Mouse (Mus musculus) testis, adult 10 weeks (tissue): Measurements from ENCODE around the gene Slc9a6. TPM values are rescaled to one million over a fixed set of nuclear protein-coding genes. Genes with fewer than 3 reads are reported as not detected.

Source experiments
- polyA plus RNA-seq: library from polyadenylated mRNA; stranded (reverse); fragments of 350-450 nt; fragmentation: Illumina TruSeq; extraction: RNeasy Lipid Tissue Mini Kit (QIAGEN cat#74804); gene quantifications from one replicate; pipeline ENCODE4 v1.2.3, GENCODE M21; 2014; ENCODE audit warnings: low read depth, low replicate concordance

Gene Slc9a6
- 7.5 TPM for polyA plus RNA-seq

DNA sequence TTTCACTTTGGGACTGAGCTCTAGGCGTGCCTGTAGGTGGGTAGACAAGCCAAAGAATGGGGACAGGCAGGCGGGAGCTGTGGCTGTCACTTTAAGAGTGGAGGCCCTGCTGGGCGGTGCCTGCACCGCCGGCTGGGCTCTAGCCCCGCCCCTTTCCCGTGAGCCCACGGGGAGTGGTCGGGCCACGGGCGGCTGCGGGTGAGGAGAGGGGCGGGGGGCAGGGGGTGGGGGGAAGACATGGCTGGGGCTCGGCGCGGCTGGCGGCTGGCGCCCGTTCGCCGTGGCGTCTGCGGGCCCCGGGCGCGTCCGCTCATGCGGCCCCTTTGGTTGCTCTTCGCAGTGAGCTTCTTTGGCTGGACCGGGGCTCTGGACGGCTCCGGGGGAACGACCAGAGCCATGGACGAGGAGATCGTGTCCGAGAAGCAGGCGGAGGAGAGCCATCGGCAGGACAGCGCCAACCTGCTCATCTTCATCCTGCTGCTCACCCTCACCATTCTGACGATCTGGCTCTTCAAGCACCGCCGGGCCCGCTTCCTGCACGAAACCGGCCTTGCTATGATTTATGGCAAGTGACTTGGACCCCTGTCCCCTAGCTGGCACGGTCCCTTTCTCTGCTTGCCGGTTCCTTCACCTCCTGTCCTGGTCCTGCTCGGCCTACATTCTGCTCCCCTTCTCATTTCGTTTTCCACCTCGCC, at the start of gene Slc9a6:
Gene Slc9a6, plus strand, starts transcription at position 135 of the 695 bp plus-strand sequence.

DNA sequence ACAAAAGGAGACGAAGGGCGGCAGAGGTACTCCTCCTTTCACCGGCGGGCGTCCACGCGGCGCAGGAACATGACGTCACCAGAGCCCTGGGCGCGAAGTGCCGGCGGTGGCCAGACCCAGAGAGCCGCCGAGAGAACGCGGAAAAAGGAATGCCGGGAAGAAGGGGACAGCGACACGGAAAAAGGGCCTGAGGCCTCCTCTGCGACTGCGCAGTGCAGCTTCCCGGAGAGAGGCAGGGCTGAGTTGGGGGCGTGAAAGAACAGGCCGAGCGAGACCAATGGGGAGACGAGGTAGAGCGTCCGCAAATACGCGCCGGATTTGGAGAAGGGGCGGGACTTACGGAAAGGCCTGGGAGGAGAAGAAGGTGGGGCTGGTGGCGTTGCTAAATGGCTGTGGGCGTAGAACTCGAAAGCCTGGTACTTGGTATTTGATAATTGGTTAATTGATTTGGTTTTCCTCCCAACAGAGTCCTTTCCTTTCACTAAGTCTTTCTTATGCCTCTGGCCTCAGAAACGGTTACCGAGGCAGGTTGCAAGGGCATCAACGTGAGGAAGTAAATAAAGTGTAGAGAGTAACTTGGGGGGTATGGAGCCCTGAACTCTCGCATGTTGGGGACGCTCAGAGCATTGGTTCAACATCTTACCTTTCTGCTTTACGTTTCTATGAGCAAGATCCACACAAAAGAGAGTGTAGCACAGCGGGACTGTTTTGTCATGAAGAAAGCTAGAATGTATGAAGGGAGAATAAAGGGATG, 11.5 kb upstream of the Slc9a6 start, which contains the start of gene Mmgt1:
Gene Mmgt1, minus strand, starts transcription at position 183 of the 754 bp plus-strand sequence.

Other genes with a start within 250 kb of the Slc9a6 start
- 3.1 TPM for gene Smim10l2a, start 235.2 kb upstream of the Slc9a6 start, polyA plus RNA-seq
- gene Gm2174, start 161.8 kb upstream of the Slc9a6 start, polyA plus RNA-seq: not detected
- gene Ints6l, start 154.9 kb upstream of the Slc9a6 start, polyA plus RNA-seq: 20.5 TPM
- gene Gm10477, start 85.0 kb upstream of the Slc9a6 start, polyA plus RNA-seq: not detected
- gene Gm648, start 60.2 kb upstream of the Slc9a6 start, polyA plus RNA-seq: 10.1 TPM
- gene Mmgt1, start 11.7 kb upstream of the Slc9a6 start, polyA plus RNA-seq: 8.4 TPM
- 18.8 TPM for gene Fhl1, start 122.0 kb downstream of the Slc9a6 start, polyA plus RNA-seq
- gene Map7d3, start 212.6 kb downstream of the Slc9a6 start, polyA plus RNA-seq: 66.3 TPM